8 mouse cellular contexts compared by ENCODE assay signal in genomic region chr7:68275838-68276731, GRCm38 (mm10). TPM values are rescaled to one million over a fixed set of nuclear protein-coding genes. Genes with fewer than 3 reads are reported as not detected.
A peak's percentile ranks its signal among the peaks of the same experiment; 100 is the strongest.
DNase-seq lines count a peak whose midpoint lies in the region; ATAC-seq and TF ChIP-seq lines count a peak whose summit lies in the region.

No protein-coding gene starts in this region.

- H3K27me3 ChIP-seq in limb, embryonic 11.5 days (ENCODE audit: control insufficient read depth, insufficient read depth, low read length): 0 out of 2 replicates have a peak, but pooled peaks cover 2% of the 10 kb centered on the region
- peaks cover 10% of the 10 kb centered on the region for H3K27me3 ChIP-seq in midbrain, embryonic 15.5 days (replicated peaks)

- H3K9me3 ChIP-seq in ES-E14 (ENCODE audit: control insufficient read depth, insufficient read depth, low read depth, low read length): no peaks in the 10 kb centered on the region
- H3K9me3 ChIP-seq in limb, embryonic 11.5 days (ENCODE audit: control insufficient read depth, low read length): no peaks in the 10 kb centered on the region
- H3K9me3 ChIP-seq in midbrain, embryonic 15.5 days: no peaks in the 10 kb centered on the region

- in situ Hi-C loops in ES-E14 (cut with MboI; ENCODE audit: low sequenced_read_pairs in 2 of 2, unreplicated experiment in 2 of 2): no loop called here

- 2% methylated on average over 36 of the region's 36 CpGs for WGBS in limb, embryonic 11.5 days
- 4% methylated on average over 36 of the region's 36 CpGs for WGBS in midbrain, embryonic 15.5 days

- H3K36me3 ChIP-seq in ES-E14 (ENCODE audit: control insufficient read depth, insufficient read depth, low read length, poor library complexity, severe bottlenecking): peaks cover 1% of the 10 kb centered on the region; the same call in 1 of the 2 replicates
- H3K36me3 ChIP-seq in limb, embryonic 11.5 days (ENCODE audit: control insufficient read depth, insufficient read depth, low read length): no peaks in the 10 kb centered on the region
- no peaks in the 10 kb centered on the region for H3K36me3 ChIP-seq in midbrain, embryonic 15.5 days (replicated peaks)

- H3K4me2 ChIP-seq in limb, embryonic 11.5 days (ENCODE audit: low read depth, severe bottlenecking): peak overlapping the region; percentile 72
- peak overlapping the region; percentile 61 for H3K4me2 ChIP-seq in midbrain, embryonic 15.5 days

- peaks cover 5 to 26% of the 10 kb centered on the region in 2 experiments; a peak in 2 of 4 replicates for H3K4me1 ChIP-seq in ES-E14 (ENCODE audit: control insufficient read depth in 2 of 2, insufficient read depth in 2 of 2, low read length in 2 of 2, poor library complexity in 1 of 2)
- peaks cover 23% of the 10 kb centered on the region for H3K4me1 ChIP-seq in limb, embryonic 11.5 days (ENCODE audit: control insufficient read depth, insufficient read depth, low read length)
- peaks cover 14% of the 10 kb centered on the region for H3K4me1 ChIP-seq in midbrain, embryonic 15.5 days

- peak overlapping the region; percentile 68 to 71 for H3K4me3 ChIP-seq in ES-E14 (ENCODE audit: insufficient read depth in 1 of 2, low read depth in 1 of 2, low read length in 2 of 2, poor library complexity in 1 of 2, severe bottlenecking in 1 of 2)
- H3K4me3 ChIP-seq in limb, embryonic 11.5 days (ENCODE audit: low read depth, low read length): peak overlapping the region; percentile 28
- H3K4me3 ChIP-seq in midbrain, embryonic 15.5 days: peak overlapping the region; percentile 30

- peak; percentile 50 to 54 for ATAC-seq in hematopoietic stem cell, adult 5-6 weeks (replicated peaks in 1 of 2; ENCODE audit: insufficient read depth in 1 of 2, low FRiP score in 2 of 2, low TSS enrichment in 1 of 2, low read depth in 1 of 2, poor library complexity in 2 of 2, severe bottlenecking in 2 of 2)
- ATAC-seq in limb, embryonic 11.5 days (ENCODE audit: insufficient number of reproducible peaks, low FRiP score, low TSS enrichment, low read depth): no peak
- ATAC-seq in midbrain, embryonic 15.5 days (replicated peaks): no peak

- peak overlapping the region; percentile 78 for H3K9ac ChIP-seq in ES-E14 (ENCODE audit: insufficient read depth, low read depth, low read length, poor library complexity, severe bottlenecking)
- H3K9ac ChIP-seq in limb, embryonic 11.5 days (ENCODE audit: low read length): peak overlapping the region; percentile 41
- 0 out of 2 replicates have a peak overlapping the region, but pooled peaks have one; percentile 32 for H3K9ac ChIP-seq in midbrain, embryonic 15.5 days

- H3K27ac ChIP-seq in ES-E14 (ENCODE audit: insufficient read depth, low read depth, low read length, poor library complexity, severe bottlenecking): peak overlapping the region; percentile 84
- no peak overlapping the region for H3K27ac ChIP-seq in limb, embryonic 11.5 days (replicated peaks; ENCODE audit: low read depth, low read length)
- H3K27ac ChIP-seq in midbrain, embryonic 15.5 days: no peak overlapping the region

- DNase-seq in cerebellum, postnatal 10 days: peak; percentile 49 to 57
- no peak for DNase-seq in cerebellum, adult 9-10 months
- DNase-seq in ES-E14 (ENCODE audit: low read depth, low spot score): peak; percentile 86
- DNase-seq in limb, embryonic 11.5 days (ENCODE audit: low spot score): peak; percentile 53
- DNase-seq in thymus, postnatal 4 days: peak; percentile 80
- no peak for DNase-seq in layer of hippocampus, adult 11-12 months (ENCODE audit: low spot score)

TF ChIP-seq in ES-E14, 5 proteins besides CTCF, POLR2A, EP300 and RAD21:
- TF ChIP-seq MAFK (IDR thresholded peaks at IDR 0.05; ENCODE audit: insufficient read depth, low read depth, low read length) (no peak), CHD2 (IDR thresholded peaks at IDR 0.05; ENCODE audit: low read depth, low read length) (no peak), HCFC1 (IDR thresholded peaks at IDR 0.05; ENCODE audit: borderline replicate concordance, insufficient read depth, low read length) (no peak)

RNA-seq across cellular contexts. Expression of gene Fam169b, which starts 2.4 kb away (rescaled TPM):
- 3.6 and 5.7 TPM in 2 replicates for total RNA-seq in ES-E14 (2012; rRNA removed)
- total RNA-seq in hematopoietic stem cell, adult 5-6 weeks (2017): 1.8 and 3.6 TPM in 2 replicates
- 1.5 and 2.0 TPM in 2 replicates for polyA plus RNA-seq in limb, embryonic 11.5 days (2014; fragmentation: Nextera tagmentation; extraction: Ambion mirVana)
- polyA plus RNA-seq in midbrain, embryonic 15.5 days (2015; fragmentation: Nextera tagmentation; extraction: Ambion mirVana): 0.15 TPM in 1 of 2 replicates, not detected in the other

RNA-seq across cellular contexts. Expression of gene Pgpep1l, which starts 12.1 kb away (rescaled TPM):
- 0.32 and 0.45 TPM in 2 replicates for total RNA-seq in ES-E14 (2012; rRNA removed)
- not detected in 2 replicates for total RNA-seq in hematopoietic stem cell, adult 5-6 weeks (2017)
- not detected in 2 replicates for polyA plus RNA-seq in limb, embryonic 11.5 days (2014; fragmentation: Nextera tagmentation; extraction: Ambion mirVana)
- not detected in 2 replicates for polyA plus RNA-seq in midbrain, embryonic 15.5 days (2015; fragmentation: Nextera tagmentation; extraction: Ambion mirVana)

Comparison
In these comparisons a context has a peak if more than half of its experiments do, and no peak if none do; other contexts are left out.
1. DNase-seq: peak in cerebellum, postnatal 10 days (2 of 2), ES-E14 (single experiment), limb, embryonic 11.5 days (single experiment) and thymus, postnatal 4 days (single experiment); none in cerebellum, adult 9-10 months (single experiment) and layer of hippocampus, adult 11-12 months (single experiment).
2. ATAC-seq: peak in hematopoietic stem cell, adult 5-6 weeks (2 of 2); none in limb, embryonic 11.5 days (single experiment) and midbrain, embryonic 15.5 days (single experiment).
3. Peak in every context shown above with its lines, with median percentiles within 50 percentile points of each other: H3K4me3 ChIP-seq and H3K9ac ChIP-seq.